Mouse (Mus musculus) limb, embryonic 14.5 days (tissue): ENCODE measurements around the gene Pold2. TPM values are rescaled to one million over a fixed set of nuclear protein-coding genes. Genes with fewer than 3 reads are reported as not detected.
A peak's percentile ranks its signal among the peaks of the same experiment; 100 is the strongest.

Experiments used
- ATAC-seq: fragments of 200-750 bp; cut with Nextera tagmentation; 2 replicates; pipeline ENCODE4 v1.8.0; 2017; ENCODE audit warnings: low read depth, moderate number of reproducible peaks, moderate TSS enrichment; ENCODE audit not compliant: low FRiP score
- DNase-seq: peaks from one replicate; pipeline ENCODE4 v3.0.0-alpha.2; 2015; ENCODE audit warnings: low spot score
- H3K27ac ChIP-seq: fragments of 300-500 bp; sonication (generic); replicated peaks from 2 replicates; pipeline ENCODE4 v1.5.1; 2014; ENCODE audit warnings: low read depth, mild to moderate bottlenecking, low read length, moderate library complexity, mixed read lengths
- H3K27me3 ChIP-seq: fragments of 300-500 bp; sonication (generic); 2 replicates; pipeline ENCODE4 v1.6.1; 2014; ENCODE audit warnings: low read length, mixed read lengths; ENCODE audit not compliant: control insufficient read depth, insufficient read depth
- H3K36me3 ChIP-seq: fragments of 300-500 bp; sonication (generic); 2 replicates; pipeline ENCODE4 v1.6.1; 2014; ENCODE audit warnings: mild to moderate bottlenecking, low read length, moderate library complexity, mixed read lengths; ENCODE audit not compliant: control insufficient read depth, insufficient read depth
- H3K4me1 ChIP-seq: fragments of 300-500 bp; sonication (generic); 2 replicates; pipeline ENCODE4 v1.6.1; 2014; ENCODE audit warnings: antibody characterized with exemption, low read length, mixed read lengths; ENCODE audit not compliant: control insufficient read depth, insufficient read depth
- H3K4me2 ChIP-seq: fragments of 300-500 bp; sonication (generic); replicated peaks from 2 replicates; pipeline ENCODE4 v1.6.1; 2014; ENCODE audit warnings: low read depth, mild to moderate bottlenecking, low read length, moderate library complexity; ENCODE audit not compliant: severe bottlenecking
- H3K4me3 ChIP-seq: fragments of 300-500 bp; sonication (generic); replicated peaks from 2 replicates; pipeline ENCODE4 v1.5.1; 2014; ENCODE audit warnings: low read length
- H3K9ac ChIP-seq: fragments of 300-500 bp; sonication (generic); 2 replicates; pipeline ENCODE4 v1.6.1; 2014; ENCODE audit warnings: mild to moderate bottlenecking, low read depth, low read length, moderate library complexity; ENCODE audit not compliant: severe bottlenecking
- H3K9me3 ChIP-seq: fragments of 300-500 bp; sonication (generic); 2 replicates; pipeline ENCODE4 v1.6.1; 2016; ENCODE audit warnings: low read length; ENCODE audit not compliant: control insufficient read depth
- POLR2A ChIP-seq: fragments of 200-500 bp; IDR thresholded peaks from 2 replicates; pipeline ENCODE4 v1.8.0; 2012; ENCODE audit warnings: inconsistent platforms, mild to moderate bottlenecking, moderate library complexity, borderline replicate concordance; ENCODE audit not compliant: insufficient read depth, insufficient read length; ENCODE audit errors: extremely low read depth
- WGBS: fragments of 180-500 bp; shearing (Covaris S2); extraction: QIAGEN DNeasy Blood & Tissue Kit; methylation state at CpG from one replicate; pipeline ENCODE4 v1.1.7; 2014; 5-methylcytosine and 5-hydroxymethylcytosine counted together
- polyA plus RNA-seq, 2 experiments: library from polyadenylated mRNA; depleted of rRNA in 1 of 2; stranded (reverse) in 1 of 2; unstranded in 1 of 2; fragments of >200 nt; fragmentation: Nextera tagmentation in 1 of 2; extraction: Ambion mirVana in 1 of 2; gene quantifications; 2 replicates each; pipeline versions ENCODE4 v1.2.1 to v1.2.3; 2012 to 2014

The Pold2 gene
- polyA plus RNA-seq, 2 experiments, result 95.8 to 158 TPM

GRCm38 (mm10) chr11:5879905-5880304, 1.8 kb upstream of the Pold2 start:
- 56% methylated on average over 5 of the region's 5 CpGs for WGBS
- ATAC-seq, result no peak

DNA sequence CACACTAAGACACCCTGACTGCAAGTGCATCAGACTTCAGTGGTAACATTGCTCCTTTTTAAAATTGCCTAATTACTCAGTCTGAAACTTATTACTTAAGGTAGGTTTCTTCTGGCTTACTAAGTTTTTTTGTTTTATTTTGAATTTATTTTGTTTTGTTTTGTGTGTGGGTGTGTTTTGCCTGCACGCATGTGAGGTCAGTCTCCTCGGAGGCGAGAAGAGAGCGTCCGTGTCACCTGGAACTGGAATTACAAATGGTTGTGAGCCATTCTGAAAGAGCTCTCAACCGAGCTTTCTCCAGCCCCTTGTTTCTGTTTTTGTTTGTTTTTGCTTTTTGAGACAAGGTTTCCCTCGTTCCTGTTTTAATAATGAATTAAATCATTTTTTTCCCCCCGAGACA, 569 bp upstream of the Pold2 start:
- Histone ChIP-seq H3K9me3 (no peaks in the 10 kb centered on the region), H3K27ac (peak overlapping the region; percentile 81), H3K36me3 (peaks cover 27% of the 10 kb centered on the region), H3K9ac (peak overlapping the region; percentile 65), H3K4me3 (peak overlapping the region; percentile 59), H3K4me1 (peaks cover 14% of the 10 kb centered on the region), H3K27me3 (no peaks in the 10 kb centered on the region), H3K4me2 (peak overlapping the region; percentile 60)
- ATAC-seq (no peak), DNase-seq (no peak)
- WGBS, result 44% methylated on average over 8 of the region's 8 CpGs
- no peak for TF ChIP-seq POLR2A

More at GRCm38 (mm10) chr11:5879905-5880304, 1.8 kb upstream of the Pold2 start:
- no peaks in the 10 kb centered on the region for H3K9me3 ChIP-seq
- no peak overlapping the region for H3K27ac ChIP-seq
- H3K27me3 ChIP-seq, result no peaks in the 10 kb centered on the region
- H3K36me3 ChIP-seq, result peaks cover 14% of the 10 kb centered on the region
- H3K4me1 ChIP-seq, result peaks cover 14% of the 10 kb centered on the region
- DNase-seq, result no peak
- no peak overlapping the region for H3K4me3 ChIP-seq
- no peak for TF ChIP-seq POLR2A
- no peak overlapping the region for H3K9ac ChIP-seq
- H3K4me2 ChIP-seq, result no peak overlapping the region

DNA sequence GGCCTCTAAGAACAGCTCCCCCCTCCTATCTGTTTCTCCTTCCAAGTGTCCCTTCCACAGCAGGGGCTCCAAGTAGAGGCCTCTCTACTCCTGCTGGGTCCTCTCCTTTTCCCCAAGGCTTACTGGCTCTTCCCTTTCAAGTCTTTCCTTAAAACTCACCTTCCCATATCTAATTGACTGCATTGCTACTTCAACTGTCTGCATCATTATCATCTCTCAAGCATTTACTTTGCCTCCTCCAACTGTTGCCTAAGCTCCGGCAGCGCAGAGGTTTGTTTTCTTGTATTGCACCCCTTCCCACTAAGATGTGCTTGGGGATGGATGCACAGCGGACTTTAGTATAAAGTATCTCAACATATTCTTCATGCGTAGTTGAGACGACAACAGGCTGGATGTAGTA, 671 bp downstream of the Pold2 start:
- peak overlapping the region; percentile 68 for H3K9ac ChIP-seq
- no peak for TF ChIP-seq POLR2A
- H3K4me1 ChIP-seq, result peaks cover 14% of the 10 kb centered on the region
- DNase-seq (no peak), ATAC-seq (no peak)
- no peaks in the 10 kb centered on the region for H3K27me3 ChIP-seq
- H3K27ac ChIP-seq, result peak overlapping the region; percentile 9; the same call in 1 of the 2 replicates
- H3K4me3 ChIP-seq, result peak overlapping the region; percentile 59
- WGBS, result 2% methylated on average over 5 of the region's 5 CpGs
- H3K9me3 ChIP-seq, result no peaks in the 10 kb centered on the region
- H3K4me2 ChIP-seq, result peak overlapping the region; percentile 60
- peaks cover 39% of the 10 kb centered on the region for H3K36me3 ChIP-seq

GRCm38 (mm10) chr11:5873192-5873591, 4.9 kb downstream of the Pold2 start:
- 86% methylated on average over 9 of the region's 9 CpGs for WGBS
- no peaks in the 10 kb centered on the region for H3K27me3 ChIP-seq
- peaks cover 9% of the 10 kb centered on the region for H3K4me1 ChIP-seq
- no peaks in the 10 kb centered on the region for H3K9me3 ChIP-seq
- peaks cover 72% of the 10 kb centered on the region for H3K36me3 ChIP-seq
- H3K4me3 ChIP-seq, result no peak overlapping the region
- H3K9ac ChIP-seq, result no peak overlapping the region
- no peak overlapping the region for H3K4me2 ChIP-seq
- DNase-seq (no peak), ATAC-seq (no peak)
- no peak overlapping the region for H3K27ac ChIP-seq
- no peak for TF ChIP-seq POLR2A

DNA sequence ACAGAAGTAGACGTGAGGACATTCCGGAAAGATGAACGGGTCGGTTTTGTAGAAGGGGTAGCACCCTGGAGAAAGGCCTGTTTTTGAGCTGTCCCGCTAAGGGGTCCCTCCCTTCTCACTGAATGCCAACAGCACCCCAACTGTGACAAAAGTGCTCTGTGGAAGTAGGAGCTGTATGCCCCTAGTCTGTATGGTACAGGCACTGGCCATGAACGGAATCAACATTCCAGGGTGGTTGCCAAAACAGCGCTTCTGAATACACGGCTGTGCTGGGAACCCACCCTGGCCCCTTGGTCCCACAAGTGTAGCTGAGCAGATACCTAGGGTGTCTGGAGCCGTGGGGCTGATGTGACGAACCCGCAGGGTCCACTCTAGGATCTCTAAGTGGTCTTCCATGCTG, 5.4 kb downstream of the Pold2 start:
- no peaks in the 10 kb centered on the region for H3K9me3 ChIP-seq
- H3K27me3 ChIP-seq, result no peaks in the 10 kb centered on the region
- H3K36me3 ChIP-seq, result peaks cover 76% of the 10 kb centered on the region
- H3K27ac ChIP-seq, result no peak overlapping the region
- 96% methylated on average over 11 of the region's 11 CpGs for WGBS
- ATAC-seq (no peak), DNase-seq (no peak)
- no peak for TF ChIP-seq POLR2A
- peaks cover 9% of the 10 kb centered on the region for H3K4me1 ChIP-seq
- no peak overlapping the region for H3K4me3 ChIP-seq
- H3K4me2 ChIP-seq, result no peak overlapping the region
- H3K9ac ChIP-seq, result no peak overlapping the region

DNA sequence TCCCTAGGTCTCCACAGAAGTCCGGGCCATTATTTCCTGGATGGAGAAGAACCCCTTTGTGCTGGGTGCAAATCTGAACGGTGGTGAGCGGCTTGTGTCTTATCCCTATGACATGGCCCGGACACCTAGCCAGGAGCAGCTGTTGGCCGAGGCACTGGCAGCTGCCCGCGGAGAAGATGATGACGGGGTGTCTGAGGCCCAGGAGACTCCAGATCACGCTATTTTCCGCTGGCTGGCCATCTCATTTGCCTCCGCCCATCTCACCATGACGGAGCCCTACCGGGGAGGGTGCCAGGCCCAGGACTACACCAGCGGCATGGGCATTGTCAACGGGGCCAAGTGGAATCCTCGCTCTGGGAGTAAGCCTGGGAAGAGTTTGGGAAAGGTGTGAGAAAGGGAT, 8.0 kb downstream of the Pold2 start:
- Histone ChIP-seq H3K4me3 (no peak overlapping the region), H3K27me3 (no peaks in the 10 kb centered on the region), H3K4me1 (no peaks in the 10 kb centered on the region), H3K9ac (no peak overlapping the region), H3K27ac (no peak overlapping the region), H3K36me3 (peaks cover 69% of the 10 kb centered on the region), H3K4me2 (no peak overlapping the region), H3K9me3 (no peaks in the 10 kb centered on the region)
- DNase-seq, result no peak
- no peak for ATAC-seq
- WGBS, result 91% methylated on average over 16 of the region's 16 CpGs
- TF ChIP-seq POLR2A, result no peak
